Mouse (Mus musculus) limb, embryonic 14.5 days (tissue): ENCODE measurements around the gene St6galnac6. TPM values are rescaled to one million over a fixed set of nuclear protein-coding genes. Genes with fewer than 3 reads are reported as not detected.

ENCODE experiments used
- ATAC-seq: fragments of 200-750 bp; cut with Nextera tagmentation; 2 replicates; pipeline ENCODE4 v1.8.0; 2017; ENCODE audit warnings: low read depth, moderate number of reproducible peaks, moderate TSS enrichment; ENCODE audit not compliant: low FRiP score
- DNase-seq: peaks from one replicate; pipeline ENCODE4 v3.0.0-alpha.2; 2015; ENCODE audit warnings: low spot score
- H3K27ac ChIP-seq: fragments of 300-500 bp; sonication (generic); replicated peaks from 2 replicates; pipeline ENCODE4 v1.5.1; 2014; ENCODE audit warnings: low read depth, mild to moderate bottlenecking, low read length, moderate library complexity, mixed read lengths
- H3K27me3 ChIP-seq: fragments of 300-500 bp; sonication (generic); 2 replicates; pipeline ENCODE4 v1.6.1; 2014; ENCODE audit warnings: low read length, mixed read lengths; ENCODE audit not compliant: control insufficient read depth, insufficient read depth
- H3K36me3 ChIP-seq: fragments of 300-500 bp; sonication (generic); 2 replicates; pipeline ENCODE4 v1.6.1; 2014; ENCODE audit warnings: mild to moderate bottlenecking, low read length, moderate library complexity, mixed read lengths; ENCODE audit not compliant: control insufficient read depth, insufficient read depth
- H3K4me1 ChIP-seq: fragments of 300-500 bp; sonication (generic); 2 replicates; pipeline ENCODE4 v1.6.1; 2014; ENCODE audit warnings: antibody characterized with exemption, low read length, mixed read lengths; ENCODE audit not compliant: control insufficient read depth, insufficient read depth
- H3K4me2 ChIP-seq: fragments of 300-500 bp; sonication (generic); replicated peaks from 2 replicates; pipeline ENCODE4 v1.6.1; 2014; ENCODE audit warnings: low read depth, mild to moderate bottlenecking, low read length, moderate library complexity; ENCODE audit not compliant: severe bottlenecking
- H3K4me3 ChIP-seq: fragments of 300-500 bp; sonication (generic); replicated peaks from 2 replicates; pipeline ENCODE4 v1.5.1; 2014; ENCODE audit warnings: low read length
- H3K9ac ChIP-seq: fragments of 300-500 bp; sonication (generic); 2 replicates; pipeline ENCODE4 v1.6.1; 2014; ENCODE audit warnings: mild to moderate bottlenecking, low read depth, low read length, moderate library complexity; ENCODE audit not compliant: severe bottlenecking
- H3K9me3 ChIP-seq: fragments of 300-500 bp; sonication (generic); 2 replicates; pipeline ENCODE4 v1.6.1; 2016; ENCODE audit warnings: low read length; ENCODE audit not compliant: control insufficient read depth
- POLR2A ChIP-seq: fragments of 200-500 bp; IDR thresholded peaks from 2 replicates; pipeline ENCODE4 v1.8.0; 2012; ENCODE audit warnings: inconsistent platforms, mild to moderate bottlenecking, moderate library complexity, borderline replicate concordance; ENCODE audit not compliant: insufficient read depth, insufficient read length; ENCODE audit errors: extremely low read depth
- WGBS: fragments of 180-500 bp; shearing (Covaris S2); extraction: QIAGEN DNeasy Blood & Tissue Kit; methylation state at CpG from one replicate; pipeline ENCODE4 v1.1.7; 2014; 5-methylcytosine and 5-hydroxymethylcytosine counted together
- polyA plus RNA-seq, 2 experiments: library from polyadenylated mRNA; depleted of rRNA in 1 of 2; stranded (reverse) in 1 of 2; unstranded in 1 of 2; fragments of >200 nt; fragmentation: Nextera tagmentation in 1 of 2; extraction: Ambion mirVana in 1 of 2; gene quantifications; 2 replicates each; pipeline versions ENCODE4 v1.2.1 to v1.2.3; 2012 to 2014

Gene St6galnac6
- polyA plus RNA-seq, 2 experiments: 10.7 to 39.2 TPM

- H3K4me2 ChIP-seq: no peak overlapping the region
- H3K4me3 ChIP-seq: no peak overlapping the region
- TF ChIP-seq POLR2A: no peak
- no peak overlapping the region for H3K9ac ChIP-seq
- no peaks in the 10 kb centered on the region for H3K27me3 ChIP-seq
- WGBS: 88% methylated on average over 9 of the region's 9 CpGs
- peaks cover 9% of the 10 kb centered on the region for H3K4me1 ChIP-seq
- peaks cover 4% of the 10 kb centered on the region for H3K36me3 ChIP-seq
- ATAC-seq: no peak
- H3K27ac ChIP-seq: no peak overlapping the region
- DNase-seq: no peak
- no peaks in the 10 kb centered on the region for H3K9me3 ChIP-seq
Measured at GRCm38 (mm10) chr2:32576532-32576931, 23.0 kb upstream of the St6galnac6 start.

- H3K27me3 ChIP-seq: no peaks in the 10 kb centered on the region
- no peak for ATAC-seq
- TF ChIP-seq POLR2A: no peak
Measured at GRCm38 (mm10) chr2:32578146-32579046, 21.1 kb upstream of the St6galnac6 start.

GRCm38 (mm10) chr2:32581450-32582095, 17.9 kb upstream of the St6galnac6 start:
- DNase-seq (peak; percentile 41), ATAC-seq (no peak)
- no peak for TF ChIP-seq POLR2A
- peaks cover 6% of the 10 kb centered on the region; the same call in 1 of the 2 replicates for H3K4me1 ChIP-seq
- H3K27me3 ChIP-seq: no peaks in the 10 kb centered on the region
- no peak overlapping the region for H3K27ac ChIP-seq
- peak overlapping the region; percentile 20; the same call in 1 of the 2 replicates for H3K4me2 ChIP-seq
- no peak overlapping the region for H3K9ac ChIP-seq
- no peaks in the 10 kb centered on the region for H3K36me3 ChIP-seq
- no peaks in the 10 kb centered on the region for H3K9me3 ChIP-seq
- H3K4me3 ChIP-seq: peak overlapping the region; percentile 16; the same call in 1 of the 2 replicates
- 44% methylated on average over 19 of the region's 19 CpGs for WGBS

More at GRCm38 (mm10) chr2:32578146-32579046, 21.1 kb upstream of the St6galnac6 start:
- no peaks in the 10 kb centered on the region for H3K9me3 ChIP-seq
- H3K4me2 ChIP-seq: no peak overlapping the region
- no peak overlapping the region for H3K27ac ChIP-seq
- peaks cover under 1% of the 10 kb centered on the region; the same call in 1 of the 2 replicates for H3K36me3 ChIP-seq
- no peak overlapping the region for H3K9ac ChIP-seq
- WGBS: 32% methylated on average over 24 of the region's 30 CpGs
- no peak overlapping the region for H3K4me3 ChIP-seq
- DNase-seq: no peak
- H3K4me1 ChIP-seq: peaks cover 10% of the 10 kb centered on the region

GRCm38 (mm10) chr2:32582830-32583799, 16.4 kb upstream of the St6galnac6 start:
- Histone ChIP-seq H3K27ac (no peak overlapping the region), H3K36me3 (no peaks in the 10 kb centered on the region), H3K27me3 (no peaks in the 10 kb centered on the region), H3K9ac (no peak overlapping the region), H3K4me2 (peak overlapping the region; percentile 50), H3K4me3 (peak overlapping the region; percentile 27), H3K4me1 (peaks cover 12% of the 10 kb centered on the region), H3K9me3 (no peaks in the 10 kb centered on the region)
- TF ChIP-seq POLR2A: no peak
- ATAC-seq (peak; percentile 69), DNase-seq (peak; percentile 88)
- 14% methylated on average over 37 of the region's 37 CpGs for WGBS

- H3K27me3 ChIP-seq: no peaks in the 10 kb centered on the region
- WGBS: 82% methylated on average over 7 of the region's 7 CpGs
- ATAC-seq: no peak
- no peak overlapping the region for H3K4me2 ChIP-seq
- no peak overlapping the region for H3K9ac ChIP-seq
- no peaks in the 10 kb centered on the region for H3K9me3 ChIP-seq
- no peak overlapping the region for H3K27ac ChIP-seq
- H3K4me3 ChIP-seq: no peak overlapping the region
- no peak for TF ChIP-seq POLR2A
- no peak for DNase-seq
- H3K4me1 ChIP-seq: peaks cover 23% of the 10 kb centered on the region
- H3K36me3 ChIP-seq: peaks cover 2% of the 10 kb centered on the region; the same call in 1 of the 2 replicates
Measured at GRCm38 (mm10) chr2:32585149-32585714, 14.3 kb upstream of the St6galnac6 start.
